Mouse (Mus musculus) heart, embryonic 10.5 days (tissue): ENCODE measurements at regions not wholly inside any gene's neighbourhood (a gene's known extent, or its start where the extent isn't known, plus 50 kb on each side); places are given as distances from the start of the nearest gene placed in this dataset.

ENCODE experiments used
- DNase-seq: peaks from one replicate; pipeline ENCODE4 v3.0.0-alpha.2; 2017; ENCODE audit warnings: low spot score
- H3K27ac ChIP-seq: fragments of 300-500 bp; sonication (generic); 2 replicates; pipeline ENCODE4 v1.5.1; 2016; ENCODE audit warnings: mild to moderate bottlenecking
- H3K27me3 ChIP-seq: fragments of 300-500 bp; sonication (generic); 2 replicates; pipeline ENCODE4 v1.6.1; 2016; ENCODE audit warnings: mild to moderate bottlenecking; ENCODE audit not compliant: poor library complexity, insufficient read depth, severe bottlenecking
- H3K36me3 ChIP-seq: fragments of 300-500 bp; sonication (generic); 2 replicates; pipeline ENCODE4 v1.6.1; 2016; ENCODE audit warnings: mild to moderate bottlenecking, moderate library complexity
- H3K4me1 ChIP-seq: fragments of 300-500 bp; sonication (generic); 2 replicates; pipeline ENCODE4 v1.6.1; 2016; ENCODE audit warnings: mild to moderate bottlenecking
- H3K4me3 ChIP-seq: fragments of 300-500 bp; sonication (generic); 2 replicates; pipeline ENCODE4 v1.5.1; 2016; ENCODE audit warnings: mild to moderate bottlenecking, moderate library complexity
- H3K9me3 ChIP-seq: fragments of 300-500 bp; sonication (generic); 2 replicates; pipeline ENCODE4 v1.6.1; 2016; ENCODE audit warnings: mild to moderate bottlenecking, moderate library complexity
- WGBS: fragments of 180-500 bp; shearing (Covaris S2); methylation state at CpG from one replicate; pipeline ENCODE4 v1.1.7; 2016; 5-methylcytosine and 5-hydroxymethylcytosine counted together

GRCm38 (mm10) chr3:151910851-151911250, 73.4 kb upstream of the Ptgfr start:
- DNase-seq = no peak
- WGBS = 69% methylated on average over 2 of the region's 2 CpGs
- Histone ChIP-seq H3K27me3 (no peaks in the 10 kb centered on the region), H3K4me1 (no peaks in the 10 kb centered on the region; the same call in 1 of the 2 replicates), H3K27ac (no peak overlapping the region), H3K9me3 (no peaks in the 10 kb centered on the region), H3K4me3 (no peak overlapping the region), H3K36me3 (no peaks in the 10 kb centered on the region)

DNA sequence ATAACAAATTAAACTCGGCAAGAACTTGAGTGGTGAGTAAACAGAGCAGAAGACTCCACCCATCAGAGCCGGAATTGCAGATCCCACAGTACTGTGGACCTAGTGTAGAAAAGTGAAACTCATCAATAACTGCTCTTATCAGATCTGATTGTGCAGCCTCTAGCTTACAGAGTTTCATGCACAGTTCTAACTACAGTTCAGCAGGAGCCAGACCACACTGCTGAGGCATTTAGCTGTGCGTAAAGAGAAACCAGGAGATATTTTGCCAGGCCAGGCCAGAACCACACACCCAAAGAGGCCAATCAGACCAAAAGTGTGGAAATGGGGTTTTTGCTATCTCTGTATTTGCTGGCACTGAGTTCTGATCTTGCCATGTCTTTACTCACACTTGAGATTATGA, 71.9 kb upstream of the Ptgfr start:
- Histone ChIP-seq H3K27me3 (no peaks in the 10 kb centered on the region), H3K9me3 (no peaks in the 10 kb centered on the region), H3K27ac (no peak overlapping the region), H3K4me1 (no peaks in the 10 kb centered on the region; the same call in 1 of the 2 replicates), H3K36me3 (no peaks in the 10 kb centered on the region), H3K4me3 (no peak overlapping the region)
- no peak for DNase-seq
- WGBS = 75% methylated on average over 3 of the region's 3 CpGs

DNA sequence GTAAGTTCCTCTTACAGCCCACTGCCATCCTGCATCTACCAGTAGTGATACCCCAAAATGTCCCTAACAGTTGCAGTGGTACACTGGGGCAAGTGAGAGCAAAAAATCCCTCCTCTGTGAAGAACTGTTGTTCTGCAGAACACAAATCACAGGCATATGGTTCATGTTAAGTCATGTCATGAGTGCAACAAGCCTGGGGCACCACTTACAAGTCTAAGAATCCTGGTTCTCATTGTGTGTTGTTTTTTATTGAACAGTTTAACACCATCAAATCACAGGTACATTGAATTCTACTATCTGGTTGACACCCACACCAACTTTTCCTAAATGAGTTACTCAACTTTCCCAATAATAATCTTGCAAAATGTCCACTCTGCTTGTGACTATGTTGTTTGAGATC, 71.5 kb upstream of the Ptgfr start:
- H3K27ac ChIP-seq = no peak overlapping the region
- no peak for DNase-seq
- no peak overlapping the region for H3K4me3 ChIP-seq
- no peaks in the 10 kb centered on the region for H3K27me3 ChIP-seq
- no peaks in the 10 kb centered on the region for H3K36me3 ChIP-seq
- H3K9me3 ChIP-seq = no peaks in the 10 kb centered on the region
- H3K4me1 ChIP-seq = no peaks in the 10 kb centered on the region; the same call in 1 of the 2 replicates

DNA sequence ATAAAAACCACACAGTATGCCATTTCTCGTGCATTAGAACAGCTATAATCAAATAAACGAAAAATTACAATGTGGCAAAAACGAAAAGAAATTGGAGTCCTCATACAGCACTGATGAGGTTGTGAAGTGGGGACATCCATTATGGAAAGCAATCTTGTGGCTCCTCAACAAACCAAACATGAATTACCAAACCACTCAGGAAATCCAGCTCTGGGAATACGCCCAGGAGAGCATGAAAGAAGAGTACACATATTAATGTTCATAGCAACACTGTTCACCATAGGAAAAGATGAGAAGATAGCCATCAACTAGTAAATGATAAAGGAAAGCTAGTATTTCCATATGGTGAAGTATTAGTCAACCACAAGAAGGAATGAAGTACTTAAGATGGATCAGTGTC, 68.3 kb upstream of the Ptgfr start:
- Histone ChIP-seq H3K36me3 (no peaks in the 10 kb centered on the region), H3K9me3 (no peaks in the 10 kb centered on the region), H3K27me3 (no peaks in the 10 kb centered on the region), H3K4me3 (no peak overlapping the region), H3K4me1 (no peaks in the 10 kb centered on the region), H3K27ac (no peak overlapping the region)
- DNase-seq = no peak
- WGBS = 86% methylated on average over 4 of the region's 4 CpGs

- H3K9me3 ChIP-seq = no peaks in the 10 kb centered on the region
- WGBS = 69% methylated on average over 2 of the region's 2 CpGs
These were observed 65.7 kb upstream of the Ptgfr start for GRCm38 (mm10) chr3:151903169-151903568.

GRCm38 (mm10) chr3:151902216-151902827, 64.9 kb upstream of the Ptgfr start:
- Histone ChIP-seq H3K4me1 (no peaks in the 10 kb centered on the region), H3K9me3 (no peaks in the 10 kb centered on the region), H3K27me3 (no peaks in the 10 kb centered on the region), H3K4me3 (no peak overlapping the region), H3K27ac (no peak overlapping the region), H3K36me3 (no peaks in the 10 kb centered on the region)
- no peak for DNase-seq
- WGBS = 69% methylated on average over 13 of the region's 13 CpGs

More at GRCm38 (mm10) chr3:151903169-151903568, 65.7 kb upstream of the Ptgfr start:
- no peak overlapping the region for H3K27ac ChIP-seq
- DNase-seq = no peak
- H3K36me3 ChIP-seq = no peaks in the 10 kb centered on the region
- no peak overlapping the region for H3K4me3 ChIP-seq
- H3K4me1 ChIP-seq = no peaks in the 10 kb centered on the region
- H3K27me3 ChIP-seq = no peaks in the 10 kb centered on the region

- Histone ChIP-seq H3K27me3 (no peaks in the 10 kb centered on the region), H3K27ac (no peak overlapping the region), H3K9me3 (no peaks in the 10 kb centered on the region), H3K36me3 (no peaks in the 10 kb centered on the region), H3K4me3 (no peak overlapping the region), H3K4me1 (no peaks in the 10 kb centered on the region; the same call in 1 of the 2 replicates)
- no peak for DNase-seq
- 68% methylated on average over 6 of the region's 6 CpGs for WGBS
These were observed 62.2 kb upstream of the Ptgfr start for GRCm38 (mm10) chr3:151899676-151900075.

- no peak overlapping the region for H3K4me3 ChIP-seq
- DNase-seq = no peak
- WGBS = 84% methylated on average over 4 of the region's 4 CpGs
- H3K27ac ChIP-seq = no peak overlapping the region
- H3K36me3 ChIP-seq = no peaks in the 10 kb centered on the region
- H3K4me1 ChIP-seq = no peaks in the 10 kb centered on the region; the same call in 1 of the 2 replicates
- no peaks in the 10 kb centered on the region for H3K27me3 ChIP-seq
- no peaks in the 10 kb centered on the region for H3K9me3 ChIP-seq
These were observed 61.7 kb upstream of the Ptgfr start for GRCm38 (mm10) chr3:151899094-151899493.

DNA sequence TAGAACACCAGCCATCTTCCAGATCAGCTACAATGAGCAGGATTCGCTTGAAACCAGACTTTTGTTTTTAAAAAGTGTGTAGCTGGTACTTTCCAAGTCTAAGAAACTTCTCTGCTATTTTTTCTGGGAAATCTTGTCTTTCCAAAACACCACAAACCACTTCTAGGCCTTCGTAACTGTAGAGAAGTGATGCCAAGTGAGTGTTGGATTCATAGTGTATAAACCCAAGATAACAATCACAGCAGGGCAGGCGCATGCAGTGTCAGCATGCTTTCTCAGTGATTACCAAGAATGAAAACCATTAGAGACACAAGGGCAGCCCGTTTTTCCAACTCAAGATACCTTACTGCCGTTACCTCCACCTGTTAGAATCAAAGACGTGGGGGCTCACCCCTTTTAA, 58.9 kb upstream of the Ptgfr start:
- Histone ChIP-seq H3K36me3 (no peaks in the 10 kb centered on the region), H3K27ac (no peak overlapping the region), H3K27me3 (no peaks in the 10 kb centered on the region), H3K4me1 (peaks cover 9% of the 10 kb centered on the region; the same call in 1 of the 2 replicates), H3K4me3 (no peak overlapping the region), H3K9me3 (no peaks in the 10 kb centered on the region)
- 84% methylated on average over 6 of the region's 6 CpGs for WGBS
- no peak for DNase-seq

DNA sequence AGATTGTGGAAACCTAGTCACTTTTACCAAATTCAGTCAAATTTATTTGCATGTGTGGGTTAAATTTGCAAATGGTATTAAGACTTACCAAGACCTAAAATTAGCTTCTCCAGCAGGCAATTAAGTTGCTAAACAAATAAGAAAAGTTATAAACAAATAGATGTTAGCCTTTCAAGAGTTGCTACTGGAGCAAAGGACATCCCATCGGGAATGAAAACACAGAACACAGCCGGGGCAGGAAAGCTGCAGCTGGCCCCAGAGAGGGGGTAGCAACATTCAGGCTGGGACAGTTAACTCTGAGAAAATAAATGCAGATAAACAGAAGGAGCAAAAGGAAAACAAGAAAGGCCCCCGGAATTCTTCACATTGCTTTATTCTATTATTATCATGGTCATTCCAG, 57.3 kb upstream of the Ptgfr start:
- no peak for DNase-seq
- 20% methylated on average over 3 of the region's 3 CpGs for WGBS
- no peak overlapping the region for H3K4me3 ChIP-seq
- no peaks in the 10 kb centered on the region for H3K27me3 ChIP-seq
- H3K27ac ChIP-seq = no peak overlapping the region
- H3K4me1 ChIP-seq = peaks cover 17% of the 10 kb centered on the region; the same call in 1 of the 2 replicates
- no peaks in the 10 kb centered on the region for H3K9me3 ChIP-seq
- no peaks in the 10 kb centered on the region for H3K36me3 ChIP-seq

- H3K27me3 ChIP-seq = no peaks in the 10 kb centered on the region
- DNase-seq = no peak
- no peak overlapping the region for H3K27ac ChIP-seq
These were observed 56.2 kb upstream of the Ptgfr start for GRCm38 (mm10) chr3:151893421-151894235.

GRCm38 (mm10) chr3:151891760-151892253, 54.4 kb upstream of the Ptgfr start:
- H3K9me3 ChIP-seq = no peaks in the 10 kb centered on the region
- H3K27ac ChIP-seq = peak overlapping the region; percentile 47; the same call in 1 of the 2 replicates
- H3K4me1 ChIP-seq = peaks cover 18% of the 10 kb centered on the region; the same call in 1 of the 2 replicates
- no peaks in the 10 kb centered on the region for H3K27me3 ChIP-seq
- H3K4me3 ChIP-seq = no peak overlapping the region
- WGBS = 16% methylated on average over 6 of the region's 6 CpGs
- no peaks in the 10 kb centered on the region for H3K36me3 ChIP-seq
- no peak for DNase-seq

More at GRCm38 (mm10) chr3:151893421-151894235, 56.2 kb upstream of the Ptgfr start:
- Histone ChIP-seq H3K4me1 (peaks cover 18% of the 10 kb centered on the region; the same call in 1 of the 2 replicates), H3K4me3 (no peak overlapping the region), H3K36me3 (no peaks in the 10 kb centered on the region), H3K9me3 (no peaks in the 10 kb centered on the region)
- WGBS = 81% methylated on average over 11 of the region's 11 CpGs

DNA sequence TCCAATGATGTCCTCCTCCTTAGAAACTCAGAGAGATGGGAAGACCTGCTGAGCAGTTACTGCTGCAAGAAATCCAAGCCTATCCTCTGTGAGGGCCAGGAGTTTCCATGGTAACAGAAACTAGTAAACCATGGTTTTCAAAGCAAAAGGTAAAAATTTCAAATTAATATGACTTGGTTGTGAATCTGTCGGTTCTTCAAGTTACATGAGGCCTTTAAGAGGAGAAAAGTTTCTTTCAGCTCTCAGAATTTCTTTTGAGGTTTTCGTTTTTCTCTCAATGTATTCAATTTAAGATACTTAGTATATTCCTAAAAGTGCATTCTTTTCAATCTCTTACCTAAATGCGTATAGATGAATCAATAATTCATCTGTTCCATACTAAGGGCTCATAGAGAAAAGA, 53.9 kb upstream of the Ptgfr start:
- Histone ChIP-seq H3K4me1 (peaks cover 18% of the 10 kb centered on the region; the same call in 1 of the 2 replicates), H3K27me3 (no peaks in the 10 kb centered on the region), H3K4me3 (no peak overlapping the region), H3K27ac (no peak overlapping the region), H3K9me3 (no peaks in the 10 kb centered on the region), H3K36me3 (no peaks in the 10 kb centered on the region)
- 70% methylated on average over 3 of the region's 3 CpGs for WGBS
- DNase-seq = no peak
